Mouse (Mus musculus) limb, embryonic 13.5 days (tissue): ENCODE measurements at regions not wholly inside any gene's neighbourhood (a gene's known extent, or its start where the extent isn't known, plus 50 kb on each side); places are given as distances from the start of the nearest gene placed in this dataset.

Experiments
- ATAC-seq: fragments of 200-750 bp; cut with Nextera tagmentation; 2 replicates; pipeline ENCODE4 v1.8.0; 2017; ENCODE audit warnings: low read depth, moderate number of reproducible peaks, moderate TSS enrichment; ENCODE audit not compliant: low FRiP score
- H3K27ac ChIP-seq: fragments of 300-500 bp; sonication (generic); 2 replicates; pipeline ENCODE4 v1.5.1; 2015; ENCODE audit warnings: inconsistent platforms, mild to moderate bottlenecking, moderate library complexity
- H3K27me3 ChIP-seq: fragments of 300-500 bp; sonication (generic); 2 replicates; pipeline ENCODE4 v1.6.1; 2015; ENCODE audit warnings: mild to moderate bottlenecking, inconsistent platforms
- H3K36me3 ChIP-seq: fragments of 300-500 bp; sonication (generic); 2 replicates; pipeline ENCODE4 v1.6.1; 2015; ENCODE audit warnings: inconsistent platforms, mild to moderate bottlenecking, moderate library complexity
- H3K4me1 ChIP-seq: fragments of 300-500 bp; sonication (generic); 2 replicates; pipeline ENCODE4 v1.6.1; 2015; ENCODE audit warnings: inconsistent platforms
- H3K4me2 ChIP-seq: fragments of 300-500 bp; sonication (generic); replicated peaks from 2 replicates; pipeline ENCODE4 v1.6.1; 2015; ENCODE audit warnings: inconsistent platforms, mild to moderate bottlenecking, moderate library complexity
- H3K4me3 ChIP-seq: fragments of 300-500 bp; sonication (generic); 2 replicates; pipeline ENCODE4 v1.5.1; 2015; ENCODE audit warnings: moderate library complexity, mild to moderate bottlenecking, inconsistent platforms
- H3K9ac ChIP-seq: fragments of 300-500 bp; sonication (generic); 2 replicates; pipeline ENCODE4 v1.6.1; 2015; ENCODE audit warnings: mild to moderate bottlenecking, inconsistent platforms
- H3K9me3 ChIP-seq: fragments of 300-500 bp; sonication (generic); 2 replicates; pipeline ENCODE4 v1.6.1; 2016; ENCODE audit warnings: inconsistent platforms
- WGBS: fragments of 180-500 bp; shearing (Covaris S2); methylation state at CpG from one replicate; pipeline ENCODE4 v1.1.7; 2015; 5-methylcytosine and 5-hydroxymethylcytosine counted together

DNA sequence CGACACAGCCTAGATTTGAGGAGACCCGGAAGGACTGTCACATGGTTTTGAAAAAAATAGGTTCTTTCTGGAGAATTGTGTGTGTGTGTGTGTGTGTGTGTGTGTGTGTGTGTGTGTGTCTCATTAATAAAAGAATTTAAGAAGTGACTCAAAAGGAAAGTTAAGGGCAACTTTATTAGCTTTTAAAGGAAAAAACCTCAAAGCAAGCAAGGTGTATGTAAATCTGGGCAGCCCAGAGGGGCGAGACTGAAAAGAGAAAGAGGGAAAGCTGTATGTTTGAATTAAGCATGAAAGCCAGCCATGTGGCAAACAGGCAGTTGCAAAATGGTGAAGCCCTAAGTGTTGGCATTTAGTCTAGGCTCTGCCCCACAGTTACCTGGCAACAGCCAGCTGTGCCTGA, 77.3 kb upstream of the 1700021F07Rik start:
- Histone ChIP-seq H3K9ac (no peak overlapping the region), H3K27ac (no peak overlapping the region), H3K4me2 (no peak overlapping the region), H3K27me3 (no peaks in the 10 kb centered on the region), H3K9me3 (peaks cover 7% of the 10 kb centered on the region), H3K4me3 (no peak overlapping the region), H3K4me1 (peaks cover 26% of the 10 kb centered on the region), H3K36me3 (no peaks in the 10 kb centered on the region)
- no peak for ATAC-seq
- WGBS, result 75% methylated on average over 3 of the region's 3 CpGs

- H3K4me2 ChIP-seq, result no peak overlapping the region
- peaks cover 12% of the 10 kb centered on the region for H3K9me3 ChIP-seq
- H3K27me3 ChIP-seq, result no peaks in the 10 kb centered on the region
- ATAC-seq, result no peak
- H3K27ac ChIP-seq, result no peak overlapping the region
- no peak overlapping the region for H3K9ac ChIP-seq
- 84% methylated on average over 11 of the region's 11 CpGs for WGBS
- no peaks in the 10 kb centered on the region for H3K36me3 ChIP-seq
- H3K4me1 ChIP-seq, result peaks cover 12% of the 10 kb centered on the region
- no peak overlapping the region for H3K4me3 ChIP-seq
Measured at GRCm38 (mm10) chr2:173448546-173449187, 73.7 kb upstream of the 1700021F07Rik start.

DNA sequence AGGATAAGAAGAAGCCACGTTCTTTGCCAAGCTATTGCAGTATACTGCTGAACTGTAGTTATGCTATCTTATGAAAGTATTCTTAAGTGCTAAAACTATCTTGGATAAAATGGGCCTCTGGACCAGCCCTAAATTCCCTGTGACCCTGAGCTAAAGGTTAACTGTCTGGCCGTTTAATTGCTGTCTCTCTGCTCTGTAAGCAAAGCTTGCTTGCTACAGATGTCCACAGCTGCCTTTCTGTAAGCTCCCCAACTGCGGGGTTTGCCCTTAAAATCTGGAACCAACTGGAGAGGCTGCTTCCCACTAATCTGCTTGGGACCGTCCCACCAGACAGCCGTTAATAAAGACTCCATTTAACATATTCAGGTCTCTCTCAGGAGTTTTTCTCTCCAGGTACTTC, 73.2 kb upstream of the 1700021F07Rik start:
- H3K9me3 ChIP-seq, result peaks cover 12% of the 10 kb centered on the region
- H3K9ac ChIP-seq, result no peak overlapping the region
- H3K4me3 ChIP-seq, result no peak overlapping the region
- no peaks in the 10 kb centered on the region for H3K36me3 ChIP-seq
- H3K4me2 ChIP-seq, result no peak overlapping the region
- no peaks in the 10 kb centered on the region for H3K27me3 ChIP-seq
- 33% methylated on average over 5 of the region's 5 CpGs for WGBS
- no peak for ATAC-seq
- peaks cover 11% of the 10 kb centered on the region for H3K4me1 ChIP-seq
- H3K27ac ChIP-seq, result no peak overlapping the region

DNA sequence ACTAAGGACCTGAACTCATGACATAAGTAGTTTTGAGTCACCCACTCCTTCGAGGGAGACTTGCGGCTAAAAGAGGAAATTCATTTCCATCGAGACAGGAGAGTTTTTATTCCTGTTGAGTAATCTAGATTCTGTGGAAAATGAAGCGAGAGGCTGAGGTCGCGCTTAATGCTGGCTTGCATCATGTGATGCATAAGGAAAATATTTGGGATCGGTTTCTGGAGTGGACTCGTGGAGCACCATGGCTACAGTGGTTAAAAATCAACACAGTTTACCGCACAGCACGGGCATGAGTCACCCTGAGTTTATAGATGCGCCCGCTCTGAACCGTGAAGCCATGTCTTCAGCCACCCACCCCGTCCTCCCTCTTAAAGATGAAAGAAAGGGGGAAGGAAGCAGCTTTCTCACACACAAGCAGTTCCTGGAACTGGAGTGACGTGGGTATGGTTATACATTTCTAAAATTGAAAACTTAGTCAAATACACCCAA, 70.3 kb upstream of the 1700021F07Rik start:
- no peak for ATAC-seq
- peaks cover 5% of the 10 kb centered on the region; the same call in 1 of the 2 replicates for H3K4me1 ChIP-seq
- no peak overlapping the region for H3K9ac ChIP-seq
- no peaks in the 10 kb centered on the region for H3K36me3 ChIP-seq
- H3K4me2 ChIP-seq, result no peak overlapping the region
- no peaks in the 10 kb centered on the region for H3K27me3 ChIP-seq
- no peak overlapping the region for H3K4me3 ChIP-seq
- WGBS, result 73% methylated on average over 15 of the region's 15 CpGs
- no peak overlapping the region for H3K27ac ChIP-seq
- peaks cover 12% of the 10 kb centered on the region for H3K9me3 ChIP-seq

GRCm38 (mm10) chr2:173452800-173453199, 69.6 kb upstream of the 1700021F07Rik start:
- WGBS, result 76% methylated on average over 4 of the region's 4 CpGs
- H3K4me1 ChIP-seq, result peaks cover 5% of the 10 kb centered on the region; the same call in 1 of the 2 replicates
- H3K9me3 ChIP-seq, result peaks cover 9% of the 10 kb centered on the region
- H3K4me2 ChIP-seq, result no peak overlapping the region
- H3K36me3 ChIP-seq, result no peaks in the 10 kb centered on the region
- no peak overlapping the region for H3K9ac ChIP-seq
- H3K27me3 ChIP-seq, result no peaks in the 10 kb centered on the region
- no peak overlapping the region for H3K27ac ChIP-seq
- no peak overlapping the region for H3K4me3 ChIP-seq
- ATAC-seq, result no peak

GRCm38 (mm10) chr2:173453569-173454405, 68.6 kb upstream of the 1700021F07Rik start:
- H3K36me3 ChIP-seq, result no peaks in the 10 kb centered on the region
- H3K4me1 ChIP-seq, result peaks cover 5% of the 10 kb centered on the region; the same call in 1 of the 2 replicates
- no peak overlapping the region for H3K4me2 ChIP-seq
- no peak overlapping the region for H3K9ac ChIP-seq
- no peak overlapping the region for H3K4me3 ChIP-seq
- H3K27me3 ChIP-seq, result no peaks in the 10 kb centered on the region
- H3K9me3 ChIP-seq, result peaks cover 5% of the 10 kb centered on the region
- 69% methylated on average over 14 of the region's 14 CpGs for WGBS
- ATAC-seq, result no peak
- H3K27ac ChIP-seq, result no peak overlapping the region

DNA sequence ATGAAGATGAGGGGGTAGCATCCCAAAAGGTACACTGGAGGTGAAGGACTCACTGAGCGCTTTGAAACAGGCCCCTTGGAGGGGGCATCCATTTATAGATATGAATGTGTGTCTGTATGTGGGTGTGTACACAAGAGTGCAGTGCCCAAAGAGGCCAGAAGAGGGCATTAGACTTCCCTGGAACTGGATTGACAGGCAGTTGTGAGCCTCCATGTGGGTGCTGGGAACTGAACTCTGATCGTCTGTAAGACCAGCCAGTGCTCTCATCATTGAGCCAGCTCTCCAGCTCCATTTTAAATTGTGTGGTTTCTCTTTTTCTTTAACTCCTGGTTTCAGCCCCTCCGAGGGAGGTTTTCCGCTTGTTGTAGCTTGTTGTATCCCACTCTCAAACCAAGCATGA, 67.6 kb upstream of the 1700021F07Rik start:
- Histone ChIP-seq H3K4me3 (no peak overlapping the region), H3K4me1 (no peaks in the 10 kb centered on the region; the same call in 1 of the 2 replicates), H3K27me3 (no peaks in the 10 kb centered on the region), H3K9ac (no peak overlapping the region), H3K9me3 (peaks cover 5% of the 10 kb centered on the region), H3K27ac (no peak overlapping the region), H3K4me2 (no peak overlapping the region), H3K36me3 (no peaks in the 10 kb centered on the region)
- 93% methylated on average over 4 of the region's 4 CpGs for WGBS
- ATAC-seq, result no peak

DNA sequence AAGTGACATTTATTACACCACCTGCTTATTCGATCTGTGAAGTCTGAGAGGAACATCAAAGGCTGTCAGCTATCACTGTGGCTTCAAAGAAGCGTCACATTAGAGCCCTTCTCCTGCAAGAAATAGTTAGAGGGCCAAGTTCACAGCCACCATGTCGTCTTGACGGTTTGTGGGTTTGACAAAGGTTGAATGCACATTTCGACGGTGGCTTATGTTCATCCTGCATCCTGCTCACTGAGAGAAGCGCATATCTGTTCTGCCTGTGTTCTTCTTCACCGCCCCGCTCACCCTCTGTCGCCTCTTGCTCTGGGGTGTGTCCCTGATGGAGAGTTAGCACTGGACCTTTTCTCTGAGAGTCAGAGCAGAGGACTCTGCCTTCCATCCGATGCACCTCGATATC, 67.2 kb upstream of the 1700021F07Rik start:
- Histone ChIP-seq H3K4me3 (no peak overlapping the region), H3K4me1 (no peaks in the 10 kb centered on the region; the same call in 1 of the 2 replicates), H3K36me3 (no peaks in the 10 kb centered on the region), H3K9me3 (peaks cover 5% of the 10 kb centered on the region), H3K27ac (no peak overlapping the region), H3K27me3 (no peaks in the 10 kb centered on the region), H3K4me2 (no peak overlapping the region), H3K9ac (no peak overlapping the region)
- no peak for ATAC-seq
- 83% methylated on average over 12 of the region's 12 CpGs for WGBS

DNA sequence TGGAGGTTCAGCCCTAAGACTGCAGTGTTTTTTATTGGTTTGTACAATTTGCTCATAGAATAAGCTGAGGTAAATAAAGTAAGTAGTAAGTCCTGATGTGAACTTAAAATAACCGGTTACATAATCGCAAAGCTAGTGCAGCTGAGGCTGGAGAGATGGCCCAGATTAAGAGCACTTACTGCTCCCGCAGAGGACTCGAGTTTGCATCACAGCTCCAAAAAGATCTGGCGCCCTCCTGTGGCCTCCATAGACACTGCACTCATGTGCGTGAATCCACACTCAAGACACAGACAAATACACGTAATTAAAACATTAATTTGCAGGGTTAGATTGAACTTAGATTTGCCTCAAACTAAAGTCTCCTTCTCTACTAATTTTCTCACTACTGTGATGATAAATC, 66.3 kb upstream of the 1700021F07Rik start:
- no peak overlapping the region for H3K27ac ChIP-seq
- WGBS, result 83% methylated on average over 7 of the region's 7 CpGs
- no peaks in the 10 kb centered on the region; the same call in 1 of the 2 replicates for H3K4me1 ChIP-seq
- H3K9ac ChIP-seq, result no peak overlapping the region
- peaks cover 5% of the 10 kb centered on the region for H3K9me3 ChIP-seq
- no peak overlapping the region for H3K4me3 ChIP-seq
- no peaks in the 10 kb centered on the region for H3K36me3 ChIP-seq
- no peak for ATAC-seq
- H3K4me2 ChIP-seq, result no peak overlapping the region
- H3K27me3 ChIP-seq, result no peaks in the 10 kb centered on the region

DNA sequence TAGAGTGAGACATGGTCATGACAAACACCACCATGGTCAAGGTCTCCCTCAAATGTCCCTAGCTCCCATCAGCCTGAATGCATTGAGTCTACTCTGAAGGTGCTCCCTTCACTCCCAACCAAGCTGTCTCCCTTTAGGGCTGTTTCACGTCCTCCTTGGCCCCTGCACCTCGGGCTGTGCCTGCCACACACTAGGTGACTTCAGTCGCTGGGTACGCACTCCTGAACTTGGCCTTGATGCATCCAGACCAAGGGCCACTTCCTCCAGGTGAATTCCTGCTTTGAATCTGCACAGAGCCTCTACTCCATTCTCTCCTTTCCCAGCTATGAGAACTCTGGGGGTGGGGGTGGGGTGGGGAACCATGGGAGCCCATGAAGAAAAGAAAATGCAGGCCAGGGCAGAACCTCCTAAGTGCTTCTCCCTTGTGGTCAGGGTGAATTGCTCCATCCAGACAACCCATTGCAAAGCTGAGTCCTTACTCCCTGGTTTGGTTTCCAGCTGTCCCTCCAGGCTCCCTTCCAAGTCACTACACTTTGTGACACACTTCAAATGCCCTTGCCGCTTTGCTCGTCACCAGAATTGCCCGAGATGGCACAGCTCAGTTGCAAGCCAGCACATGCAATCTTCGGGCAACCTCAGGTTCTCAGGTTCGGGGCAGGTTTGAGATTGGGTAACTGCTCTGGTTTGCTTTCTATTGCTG, 65.3 kb upstream of the 1700021F07Rik start:
- H3K9me3 ChIP-seq, result peaks cover 7% of the 10 kb centered on the region
- no peaks in the 10 kb centered on the region; the same call in 1 of the 2 replicates for H3K4me1 ChIP-seq
- WGBS, result 88% methylated on average over 9 of the region's 9 CpGs
- H3K27me3 ChIP-seq, result no peaks in the 10 kb centered on the region
- no peaks in the 10 kb centered on the region for H3K36me3 ChIP-seq
- H3K9ac ChIP-seq, result no peak overlapping the region
- H3K27ac ChIP-seq, result no peak overlapping the region
- no peak overlapping the region for H3K4me3 ChIP-seq
- ATAC-seq, result no peak
- no peak overlapping the region for H3K4me2 ChIP-seq

DNA sequence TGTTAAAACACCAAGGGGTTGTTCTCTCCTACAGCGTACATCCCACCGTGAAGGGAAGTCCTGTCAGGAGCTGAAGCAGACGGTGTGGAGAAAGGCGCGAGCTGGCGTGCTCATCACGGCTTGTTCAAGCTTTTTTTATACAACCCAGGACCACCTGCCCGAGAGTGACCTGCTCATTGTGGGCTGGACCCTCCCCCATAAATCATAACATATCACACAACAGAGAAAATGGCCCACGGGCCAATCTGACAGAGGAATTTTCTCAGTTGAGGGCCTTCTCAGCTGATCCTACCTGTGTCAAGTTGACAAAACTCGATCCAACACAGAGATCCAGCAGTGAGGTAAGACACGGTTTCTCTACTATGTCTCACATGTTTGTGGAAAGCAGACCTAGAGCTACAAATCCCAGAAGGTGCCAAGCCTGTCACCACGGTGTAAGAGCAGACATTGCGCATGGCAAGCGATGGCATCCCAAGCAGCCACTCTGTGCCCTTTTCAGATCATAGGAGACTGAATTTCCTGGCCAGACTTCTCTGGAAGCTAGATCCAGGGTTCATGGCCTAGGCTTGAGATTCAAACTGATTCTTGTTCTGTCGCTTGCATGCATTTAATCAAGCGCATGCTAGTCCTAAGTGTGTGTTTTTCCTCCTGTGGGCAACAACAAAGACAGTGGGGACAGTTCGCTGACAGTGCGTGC, 64.6 kb upstream of the 1700021F07Rik start:
- Histone ChIP-seq H3K4me2 (no peak overlapping the region), H3K27ac (no peak overlapping the region), H3K9me3 (peaks cover 7% of the 10 kb centered on the region), H3K27me3 (no peaks in the 10 kb centered on the region), H3K36me3 (no peaks in the 10 kb centered on the region), H3K9ac (no peak overlapping the region), H3K4me3 (no peak overlapping the region), H3K4me1 (no peaks in the 10 kb centered on the region)
- no peak for ATAC-seq
- WGBS, result 86% methylated on average over 18 of the region's 18 CpGs
